Mouse (Mus musculus) kidney, adult 18-20 months (tissue): ENCODE results near the gene Cept1.

ENCODE experiments used
- DNase-seq: peaks from one replicate; pipeline ENCODE4 v3.0.0; 2021

The Cept1 gene

GRCm38 (mm10) chr3:106494417-106494950, 53.1 kb downstream of the Cept1 start:
- no peak for DNase-seq

DNA sequence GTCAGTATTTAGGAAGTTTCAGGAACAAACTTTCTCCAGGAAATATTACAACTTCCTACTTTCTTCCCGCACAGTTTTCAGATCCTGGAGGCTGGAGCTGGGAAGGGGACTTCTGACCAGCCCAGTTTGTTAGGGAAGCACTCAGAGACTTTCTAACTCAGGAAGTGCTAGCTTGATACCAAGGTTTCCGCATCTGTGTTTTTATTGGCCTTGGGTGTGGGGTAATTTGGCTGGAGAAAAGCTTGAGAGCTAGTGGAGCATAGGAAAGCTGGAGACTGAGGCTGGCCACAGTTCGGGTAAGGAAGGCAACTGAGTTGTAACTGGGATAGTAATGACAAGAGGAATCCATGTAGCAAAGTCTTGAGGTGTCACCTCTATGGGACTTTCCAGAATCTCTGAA, 53.7 kb downstream of the Cept1 start:
- no peak for DNase-seq

DNA sequence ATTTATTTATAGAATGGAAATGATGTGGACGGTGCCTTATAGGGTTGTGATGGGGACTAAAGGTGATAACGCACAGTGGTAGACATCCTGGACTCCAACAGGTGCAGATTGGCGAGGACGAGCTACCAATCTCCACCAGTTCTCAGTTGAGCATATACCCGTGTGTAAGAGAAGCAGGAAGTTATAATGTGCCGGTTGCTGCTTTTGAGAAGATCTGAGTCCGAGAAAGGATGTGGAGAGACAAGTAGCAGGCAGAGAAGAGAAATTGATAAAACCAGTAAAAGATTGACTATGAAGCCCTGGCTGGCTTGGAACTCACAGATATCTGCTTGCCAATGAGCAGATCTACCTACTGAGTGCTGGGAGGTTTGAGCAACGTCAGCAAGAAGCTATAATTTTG, 54.4 kb downstream of the Cept1 start:
- no peak for DNase-seq

DNA sequence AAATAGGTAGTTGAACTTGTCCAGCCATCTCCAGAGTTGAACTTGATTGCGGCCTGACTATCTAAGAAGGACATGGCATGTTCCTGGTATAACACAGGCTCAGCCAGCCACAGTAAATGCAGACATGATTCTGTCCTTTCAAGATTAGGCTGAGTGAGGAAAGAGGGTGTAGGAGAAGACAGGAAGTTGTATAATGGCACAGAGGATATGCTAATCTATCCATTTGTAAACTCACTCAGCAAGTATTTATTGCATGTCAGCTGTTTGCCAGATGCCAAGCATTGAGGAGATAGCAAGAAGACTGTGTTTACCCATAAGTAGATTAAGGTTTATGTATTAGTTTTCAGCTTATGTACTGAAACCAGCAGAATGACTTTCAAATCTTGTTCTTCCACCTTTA, 54.9 kb downstream of the Cept1 start:
- DNase-seq, result no peak

GRCm38 (mm10) chr3:106490239-106490638, 57.4 kb downstream of the Cept1 start:
- no peak for DNase-seq

DNA sequence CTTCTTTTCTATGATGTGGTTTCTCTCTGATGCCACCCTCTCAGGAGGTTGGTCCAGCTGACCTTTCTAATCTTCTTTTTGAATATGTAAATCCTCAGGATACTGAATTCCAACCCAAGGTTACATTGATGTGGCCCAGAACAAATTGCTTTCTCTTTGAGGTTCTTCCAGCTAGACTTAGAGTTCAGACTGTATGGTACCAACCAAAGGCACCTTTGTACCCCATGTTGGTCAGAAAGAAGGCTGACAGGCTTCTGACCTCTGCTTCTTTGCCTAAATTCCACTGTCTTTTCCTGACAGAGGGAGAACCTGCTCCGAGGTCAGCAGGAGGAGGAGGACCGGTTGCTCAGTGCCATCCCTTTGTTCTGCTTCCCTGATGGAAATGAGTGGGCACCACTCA, 60.1 kb downstream of the Cept1 start:
- no peak for DNase-seq

GRCm38 (mm10) chr3:106485810-106486209, 61.8 kb downstream of the Cept1 start:
- no peak for DNase-seq

- DNase-seq, result no peak
Observed at GRCm38 (mm10) chr3:106484861-106485260, 62.7 kb downstream of the Cept1 start.

GRCm38 (mm10) chr3:106483796-106484405, 63.7 kb downstream of the Cept1 start:
- DNase-seq, result no peak

- DNase-seq, result no peak
Observed at GRCm38 (mm10) chr3:106483297-106483696, 64.3 kb downstream of the Cept1 start.

DNA sequence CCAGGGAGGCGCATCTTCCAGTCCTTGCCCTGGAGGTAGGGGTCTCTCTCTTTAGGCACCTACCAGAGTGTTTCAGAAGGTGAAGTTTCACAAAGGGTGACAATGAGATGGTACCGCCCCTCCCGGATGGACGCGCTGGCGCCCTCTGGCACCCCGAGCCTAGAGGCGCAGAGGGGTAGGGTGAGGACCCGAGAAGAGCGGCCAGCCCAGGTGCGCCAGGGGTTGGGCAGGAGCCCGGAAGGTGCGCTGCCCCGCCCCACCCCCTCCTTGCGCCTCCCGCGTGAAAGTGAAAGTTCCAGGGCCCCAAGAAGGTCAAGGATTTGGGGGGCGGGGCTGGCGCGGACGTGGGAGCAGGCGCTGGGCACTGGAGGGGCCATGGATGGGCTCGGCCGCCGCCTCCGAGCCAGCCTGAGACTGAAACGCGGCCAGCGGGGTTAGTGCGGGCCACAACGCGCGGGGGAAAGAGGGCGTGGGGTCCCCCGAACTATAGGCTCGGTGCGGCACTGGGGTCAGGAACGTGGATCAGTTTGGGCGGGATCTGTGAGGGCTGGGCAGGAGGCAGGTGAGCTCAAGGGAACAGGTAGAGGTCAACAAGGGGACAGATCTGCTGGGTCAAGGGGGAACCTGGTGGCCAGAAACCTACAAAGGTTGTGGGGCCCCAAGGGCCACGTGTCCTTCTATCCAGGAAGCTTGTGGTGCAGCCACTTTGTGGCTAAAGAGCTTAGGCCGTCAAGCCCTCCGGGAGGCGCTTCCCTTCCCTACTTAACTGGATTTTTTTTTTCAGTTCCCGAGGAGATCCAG, 65.1 kb downstream of the Cept1 start, which contains the start of gene Dennd2d:
Gene Dennd2d (plus strand): TSS at position 125 of the 801 bp plus-strand sequence.
- peak; percentile 64 for DNase-seq

DNA sequence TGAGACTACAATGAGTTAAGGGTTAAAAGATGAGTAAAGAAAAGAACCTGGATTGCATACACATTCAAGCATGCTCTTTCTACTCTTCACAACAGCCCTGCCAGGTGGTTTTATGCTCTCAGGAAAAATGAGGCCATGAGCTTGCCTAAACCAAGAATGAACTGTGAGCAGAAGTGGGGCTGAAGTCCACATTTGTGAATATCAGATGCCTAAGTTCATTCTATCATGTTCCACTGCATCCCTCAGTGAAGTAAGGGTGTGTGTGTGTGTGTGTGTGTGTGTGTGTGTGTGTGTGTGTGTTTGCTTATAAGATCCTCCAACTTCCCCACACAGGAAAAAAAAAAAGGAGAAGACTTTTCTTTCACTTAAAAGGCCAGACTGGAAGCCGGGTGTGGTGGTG, 70.7 kb downstream of the Cept1 start:
- no peak for DNase-seq

DNA sequence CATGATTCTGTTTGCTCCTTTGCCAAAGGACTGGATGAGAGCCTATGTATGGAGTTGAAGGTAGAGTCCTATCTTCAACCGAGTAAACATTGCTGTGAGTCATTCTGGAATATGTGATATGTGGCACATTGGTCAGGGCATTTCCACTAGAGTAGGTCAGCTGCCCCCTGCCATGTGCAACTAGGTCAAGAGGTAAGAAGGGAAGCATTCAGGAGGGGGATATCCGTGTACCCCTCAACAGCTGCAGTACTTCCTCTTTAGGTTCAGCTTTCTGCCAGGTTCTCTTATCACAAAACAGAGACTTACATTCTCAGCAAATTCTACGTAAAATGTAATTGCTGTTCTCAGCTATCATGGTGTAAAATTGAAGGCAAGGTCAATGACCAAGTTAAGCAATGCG, 73.4 kb downstream of the Cept1 start:
- DNase-seq, result no peak

GRCm38 (mm10) chr3:106464750-106465149, 82.9 kb downstream of the Cept1 start:
- DNase-seq, result no peak

- no peak for DNase-seq
Observed at GRCm38 (mm10) chr3:106462493-106462892, 85.1 kb downstream of the Cept1 start.

GRCm38 (mm10) chr3:106462059-106462470, 85.5 kb downstream of the Cept1 start:
- no peak for DNase-seq

DNA sequence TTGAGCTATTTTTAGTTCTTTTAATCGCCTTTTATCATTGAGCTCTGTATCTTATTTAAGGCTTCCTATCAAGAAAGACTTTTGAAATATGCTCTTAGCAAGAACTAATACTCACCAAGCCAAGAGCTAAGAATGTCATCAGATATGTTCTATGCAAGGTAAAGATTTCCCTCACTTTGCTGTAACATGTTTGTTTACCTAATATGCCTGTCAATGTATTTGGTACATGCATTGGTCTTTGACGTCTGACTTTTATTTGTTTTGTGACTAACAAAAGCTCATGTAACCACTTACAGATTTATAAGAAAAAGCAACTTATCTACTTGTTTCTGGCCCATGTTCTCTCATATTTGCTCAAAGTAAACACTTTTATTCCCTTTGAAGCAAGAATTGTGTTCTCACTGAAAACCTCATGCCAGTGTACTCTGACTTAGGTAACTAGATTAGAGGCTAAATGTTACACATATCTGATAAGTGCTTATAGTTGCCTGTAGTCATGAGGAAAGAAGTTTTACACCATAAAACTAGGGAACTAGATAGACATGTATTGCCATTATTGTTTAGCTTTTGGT, 90.2 kb downstream of the Cept1 start:
- DNase-seq, result no peak

GRCm38 (mm10) chr3:106452616-106453015, 95.0 kb downstream of the Cept1 start:
- no peak for DNase-seq
